Mouse (Mus musculus) bone marrow macrophage, adult 2 months (primary cell): ENCODE results near the gene Tubgcp6.

Source experiments
- CTCF ChIP-seq: IDR thresholded peaks from 2 replicates; pipeline ENCODE4 v1.5.1; 2012; ENCODE audit warnings: low read depth, mild to moderate bottlenecking, low read length, moderate library complexity
- POLR2A ChIP-seq: IDR thresholded peaks from 2 replicates; pipeline ENCODE4 v1.6.1; 2012; ENCODE audit warnings: mild to moderate bottlenecking, low read depth, low read length, borderline replicate concordance

DNA sequence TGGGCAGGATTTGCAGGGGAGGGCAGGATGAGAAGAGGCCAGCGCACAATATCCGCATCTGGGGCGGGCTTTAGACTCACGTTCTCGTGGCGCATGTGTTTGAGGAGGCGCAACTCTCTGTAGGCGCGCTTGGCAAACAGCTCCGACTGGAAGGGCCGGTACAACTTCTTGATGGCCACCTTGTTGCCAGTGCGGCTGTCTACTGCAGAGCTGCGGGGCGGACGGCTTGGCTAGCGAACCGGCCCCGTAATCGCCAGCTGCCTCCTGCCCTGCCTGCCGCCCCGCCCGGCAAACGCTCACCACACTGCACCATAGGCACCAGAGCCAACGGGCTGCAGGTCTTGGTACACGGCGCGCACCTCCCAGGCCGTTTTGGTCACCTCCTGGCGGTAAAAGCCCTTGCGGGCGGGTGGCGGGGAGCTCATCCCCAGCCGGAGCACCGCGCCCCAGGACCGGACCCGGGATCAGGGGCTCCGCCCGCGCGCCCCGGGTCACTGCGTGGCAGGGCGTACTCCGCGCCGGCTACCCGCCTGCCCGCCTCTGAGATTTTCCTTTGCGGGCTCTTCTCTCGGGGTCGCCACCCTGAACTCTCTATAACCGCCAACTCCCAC is 17.2 kb upstream of the Tubgcp6 start:
- TF ChIP-seq CTCF (no peak), POLR2A (no peak)
